Mouse (Mus musculus) embryonic facial prominence, embryonic 12.5 days (tissue): Measurements from ENCODE around the gene Crnkl1. TPM values are rescaled to one million over a fixed set of nuclear protein-coding genes. Genes with fewer than 3 reads are reported as not detected.
"Not testable (repeated sequence)": the region's sequence is repeated elsewhere in the genome, so short reads cannot be mapped to it uniquely, and the experiment has no call there.

Experiments used
- ATAC-seq: fragments of 200-750 bp; cut with Nextera tagmentation; 2 replicates; pipeline ENCODE4 v1.8.0; 2017; ENCODE audit not compliant: insufficient number of reproducible peaks, insufficient read depth, low FRiP score, low TSS enrichment
- H3K27ac ChIP-seq: fragments of 300-500 bp; sonication (generic); 2 replicates; pipeline ENCODE4 v1.5.1; 2016; ENCODE audit warnings: mild to moderate bottlenecking
- H3K27me3 ChIP-seq: fragments of 300-500 bp; sonication (generic); 2 replicates; pipeline ENCODE4 v1.6.1; 2016; ENCODE audit warnings: mild to moderate bottlenecking, moderate library complexity
- H3K36me3 ChIP-seq: fragments of 300-500 bp; sonication (generic); 2 replicates; pipeline ENCODE4 v1.6.1; 2016; ENCODE audit warnings: mild to moderate bottlenecking
- H3K4me1 ChIP-seq: fragments of 300-500 bp; sonication (generic); 2 replicates; pipeline ENCODE4 v1.6.1; 2016
- H3K4me2 ChIP-seq: fragments of 300-500 bp; sonication (generic); replicated peaks from 2 replicates; pipeline ENCODE4 v1.6.1; 2016; ENCODE audit warnings: mild to moderate bottlenecking, moderate library complexity
- H3K4me3 ChIP-seq: fragments of 300-500 bp; sonication (generic); 2 replicates; pipeline ENCODE4 v1.5.1; 2016; ENCODE audit warnings: mild to moderate bottlenecking
- H3K9ac ChIP-seq: fragments of 300-500 bp; sonication (generic); 2 replicates; pipeline ENCODE4 v1.6.1; 2016; ENCODE audit warnings: mild to moderate bottlenecking, moderate library complexity
- H3K9me3 ChIP-seq: fragments of 300-500 bp; sonication (generic); 2 replicates; pipeline ENCODE4 v1.6.1; 2016; ENCODE audit warnings: mild to moderate bottlenecking, moderate library complexity
- WGBS: fragments of 180-500 bp; shearing (Covaris S2); methylation state at CpG from one replicate; pipeline ENCODE4 v1.1.7; 2016; 5-methylcytosine and 5-hydroxymethylcytosine counted together
- polyA plus RNA-seq: library from polyadenylated mRNA; unstranded; fragments of >200 nt; fragmentation: Nextera tagmentation; extraction: Ambion mirVana; gene quantifications from 2 replicates; pipeline ENCODE4 v1.2.1, GENCODE M21; 2016

Gene Crnkl1
- polyA plus RNA-seq, 1 experiment from 2014 or later = 35.4 TPM

GRCm38 (mm10) chr2:145905156-145905555, 29.7 kb downstream of the Crnkl1 start:
- Histone ChIP-seq H3K9ac (no peak overlapping the region), H3K4me1 (peaks cover 13% of the 10 kb centered on the region), H3K9me3 (no peaks in the 10 kb centered on the region), H3K4me3 (no peak overlapping the region), H3K27ac (no peak overlapping the region), H3K36me3 (peaks cover 8% of the 10 kb centered on the region; the same call in 1 of the 2 replicates), H3K27me3 (no peaks in the 10 kb centered on the region), H3K4me2 (no peak overlapping the region)
- no peak for ATAC-seq
- 88% methylated on average over 6 of the region's 6 CpGs for WGBS

- Histone ChIP-seq H3K4me2 (peak overlapping the region; percentile 63), H3K9me3 (no peaks in the 10 kb centered on the region), H3K36me3 (peaks cover 5% of the 10 kb centered on the region; the same call in 1 of the 2 replicates), H3K4me1 (peaks cover 13% of the 10 kb centered on the region), H3K27me3 (no peaks in the 10 kb centered on the region), H3K27ac (no peak overlapping the region), H3K9ac (peak overlapping the region; percentile 98), H3K4me3 (peak overlapping the region; percentile 98)
- no peak for ATAC-seq
- WGBS = 30% methylated on average over 12 of the region's 12 CpGs
These were observed 30.7 kb downstream of the Crnkl1 start for GRCm38 (mm10) chr2:145903983-145904616.

DNA sequence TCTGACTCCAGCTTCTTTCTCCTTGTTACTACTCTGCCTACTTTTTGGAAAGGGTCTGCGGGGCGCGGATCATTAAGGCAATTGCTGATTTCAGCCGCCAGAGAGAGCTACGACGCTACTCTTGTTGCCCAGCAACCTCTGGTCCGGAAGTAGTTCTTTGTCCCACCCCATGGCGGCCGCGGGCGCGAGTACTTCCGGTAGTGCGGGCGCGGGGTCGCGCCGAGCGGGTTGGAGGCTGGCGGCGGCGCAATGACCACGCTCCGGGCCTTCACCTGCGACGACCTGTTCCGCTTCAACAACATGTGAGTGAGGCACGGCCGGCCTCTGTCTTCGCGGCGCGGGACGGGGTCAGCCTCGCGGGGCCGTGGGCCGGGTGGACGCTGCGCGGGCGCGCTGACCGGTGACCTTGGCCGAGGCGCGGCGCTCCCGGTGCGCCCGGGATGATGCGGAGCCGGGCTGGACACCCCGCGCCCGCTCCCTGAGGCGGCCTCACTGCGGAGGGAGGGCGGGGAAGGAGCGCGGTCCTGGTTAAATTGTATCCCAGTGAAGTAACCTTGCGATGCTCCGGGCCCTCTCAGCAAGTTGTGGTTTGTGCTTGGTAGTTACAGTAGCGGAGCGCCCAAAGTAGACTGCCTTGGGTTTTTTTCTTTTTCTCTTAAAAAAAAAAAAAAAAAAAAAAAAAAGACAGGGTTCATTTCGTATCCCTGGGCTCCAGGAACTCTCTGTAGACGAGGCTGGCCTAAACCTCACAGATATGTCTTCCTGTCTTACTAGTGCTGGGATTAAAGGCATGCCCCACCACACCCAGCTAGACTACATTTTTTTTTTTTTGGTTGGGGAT, 31.5 kb downstream of the Crnkl1 start:
- no peaks in the 10 kb centered on the region for H3K27me3 ChIP-seq
- peak overlapping the region; percentile 98 for H3K4me3 ChIP-seq
- peak overlapping the region; percentile 63 for H3K4me2 ChIP-seq
- H3K27ac ChIP-seq = peak overlapping the region; percentile 88
- H3K9me3 ChIP-seq = no peaks in the 10 kb centered on the region
- under 1% methylated on average over 68 of the region's 68 CpGs for WGBS
- H3K4me1 ChIP-seq = peaks cover 13% of the 10 kb centered on the region
- H3K36me3 ChIP-seq = no peaks in the 10 kb centered on the region
- ATAC-seq = peak; percentile 91
- peak overlapping the region; percentile 98 for H3K9ac ChIP-seq

- Histone ChIP-seq H3K9ac (no peak within 1 kb of the TSS; the same call in 1 of the 2 replicates), H3K4me3 (peak within 1 kb of the TSS; percentile 98), H3K27ac (no peak within 1 kb of the TSS), H3K36me3 (no peaks in the 10 kb centered on the region), H3K4me1 (peaks cover 13% of the 10 kb centered on the region), H3K27me3 (no peaks in the 10 kb centered on the region), H3K4me2 (peak within 1 kb of the TSS; percentile 63), H3K9me3 (no peaks in the 10 kb centered on the region)
- no peak for ATAC-seq
- 87% methylated on average over 6 of the region's 6 CpGs for WGBS
These were observed 33.0 kb downstream of the Crnkl1 start, which contains the start of gene Naa20 for GRCm38 (mm10) chr2:145901861-145902260. Gene Naa20 (plus strand): TSS chr2:145902099.

GRCm38 (mm10) chr2:145900318-145900717, 34.5 kb downstream of the Crnkl1 start:
- not testable (repeated sequence) for ATAC-seq, H3K27me3 ChIP-seq, H3K4me3 ChIP-seq, H3K4me2 ChIP-seq, H3K36me3 ChIP-seq, H3K27ac ChIP-seq, H3K9ac ChIP-seq, H3K9me3 ChIP-seq
- peaks cover 13% of the 10 kb centered on the region for H3K4me1 ChIP-seq
- 70% methylated on average over 7 of the region's 8 CpGs for WGBS

GRCm38 (mm10) chr2:145898106-145898505, 36.7 kb downstream of the Crnkl1 start:
- H3K9me3 ChIP-seq = no peaks in the 10 kb centered on the region

DNA sequence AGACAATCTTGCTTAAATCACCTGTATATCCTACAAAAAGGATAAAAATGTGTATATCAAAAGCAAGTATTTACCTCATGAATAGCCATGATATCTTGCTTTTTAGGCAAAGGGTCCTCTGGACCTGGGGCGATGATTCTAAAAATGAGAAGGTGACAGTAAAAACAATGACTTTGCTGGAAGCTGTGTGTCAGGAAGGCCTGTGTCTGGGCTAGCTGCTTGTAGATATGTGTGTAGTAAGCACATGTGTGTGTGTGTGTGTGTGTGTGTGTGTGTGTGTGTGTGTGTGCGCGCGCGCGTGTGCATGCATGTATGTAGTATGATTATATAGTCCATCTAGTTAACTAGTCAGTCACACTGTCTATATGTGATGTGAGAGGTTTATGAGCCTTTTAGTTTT, 41.1 kb downstream of the Crnkl1 start:
- 97% methylated on average over 6 of the region's 6 CpGs for WGBS
- H3K4me1 ChIP-seq = peaks cover 9% of the 10 kb centered on the region; the same call in 1 of the 2 replicates
- no peak overlapping the region for H3K4me2 ChIP-seq
- H3K9me3 ChIP-seq = no peaks in the 10 kb centered on the region
- no peaks in the 10 kb centered on the region for H3K36me3 ChIP-seq
- no peak overlapping the region for H3K9ac ChIP-seq
- H3K27me3 ChIP-seq = no peaks in the 10 kb centered on the region
- no peak overlapping the region for H3K4me3 ChIP-seq
- no peak overlapping the region for H3K27ac ChIP-seq
- no peak for ATAC-seq

More at GRCm38 (mm10) chr2:145898106-145898505, 36.7 kb downstream of the Crnkl1 start:
- Histone ChIP-seq H3K36me3 (no peaks in the 10 kb centered on the region), H3K4me2 (no peak overlapping the region), H3K4me1 (no peaks in the 10 kb centered on the region), H3K9ac (no peak overlapping the region), H3K4me3 (no peak overlapping the region), H3K27me3 (no peaks in the 10 kb centered on the region), H3K27ac (no peak overlapping the region)
- 85% methylated on average over 9 of the region's 9 CpGs for WGBS
- no peak for ATAC-seq

- Histone ChIP-seq H3K9me3 (no peaks in the 10 kb centered on the region), H3K9ac (no peak overlapping the region), H3K4me2 (no peak overlapping the region), H3K27ac (no peak overlapping the region), H3K36me3 (peaks cover 5% of the 10 kb centered on the region; the same call in 1 of the 2 replicates), H3K4me1 (peaks cover 28% of the 10 kb centered on the region), H3K27me3 (no peaks in the 10 kb centered on the region), H3K4me3 (no peak overlapping the region)
- WGBS = 84% methylated on average over 2 of the region's 2 CpGs
- ATAC-seq = no peak
These were observed 44.2 kb downstream of the Crnkl1 start for GRCm38 (mm10) chr2:145890571-145890970.

DNA sequence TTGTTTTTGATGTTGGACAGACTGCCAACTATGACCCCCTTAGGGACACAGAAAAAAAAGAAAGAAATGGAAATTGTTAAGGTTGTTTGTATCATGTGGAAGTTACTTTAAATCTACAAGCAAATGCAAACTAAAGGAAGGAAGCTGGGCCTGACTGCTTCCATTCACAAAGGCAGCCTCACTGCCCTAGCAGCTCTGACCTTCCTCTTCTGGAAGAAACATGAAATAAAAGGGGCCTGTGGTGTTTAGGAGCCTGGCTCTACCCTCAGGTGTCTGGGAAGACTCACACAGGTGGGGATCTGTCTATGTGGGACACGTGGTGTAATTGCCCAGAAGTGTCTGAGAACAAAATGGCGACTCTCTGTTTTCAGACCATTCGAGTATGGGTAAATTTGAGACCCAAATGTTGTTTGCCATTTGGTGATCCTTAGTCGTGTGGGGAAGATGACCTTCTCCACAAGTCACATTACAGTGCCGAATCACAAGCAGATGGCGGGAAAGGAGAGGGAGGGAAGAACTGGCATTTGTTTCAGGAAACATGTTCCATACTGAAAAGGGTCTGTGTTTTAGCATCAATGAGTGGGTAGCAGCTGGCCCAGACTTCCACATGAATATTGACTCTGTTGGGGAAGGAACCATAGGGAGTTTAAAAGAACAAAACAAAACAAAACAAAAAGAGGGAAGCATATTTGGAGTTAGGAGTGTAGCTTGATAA, 45.9 kb downstream of the Crnkl1 start:
- Histone ChIP-seq H3K4me3 (no peak overlapping the region), H3K27me3 (no peaks in the 10 kb centered on the region), H3K9me3 (no peaks in the 10 kb centered on the region), H3K4me1 (peaks cover 45% of the 10 kb centered on the region), H3K4me2 (no peak overlapping the region), H3K36me3 (peaks cover 9% of the 10 kb centered on the region; the same call in 1 of the 2 replicates), H3K9ac (no peak overlapping the region), H3K27ac (peak overlapping the region; percentile 91)
- 33% methylated on average over 6 of the region's 6 CpGs for WGBS
- no peak; the same call in 1 of the 2 replicates for ATAC-seq

DNA sequence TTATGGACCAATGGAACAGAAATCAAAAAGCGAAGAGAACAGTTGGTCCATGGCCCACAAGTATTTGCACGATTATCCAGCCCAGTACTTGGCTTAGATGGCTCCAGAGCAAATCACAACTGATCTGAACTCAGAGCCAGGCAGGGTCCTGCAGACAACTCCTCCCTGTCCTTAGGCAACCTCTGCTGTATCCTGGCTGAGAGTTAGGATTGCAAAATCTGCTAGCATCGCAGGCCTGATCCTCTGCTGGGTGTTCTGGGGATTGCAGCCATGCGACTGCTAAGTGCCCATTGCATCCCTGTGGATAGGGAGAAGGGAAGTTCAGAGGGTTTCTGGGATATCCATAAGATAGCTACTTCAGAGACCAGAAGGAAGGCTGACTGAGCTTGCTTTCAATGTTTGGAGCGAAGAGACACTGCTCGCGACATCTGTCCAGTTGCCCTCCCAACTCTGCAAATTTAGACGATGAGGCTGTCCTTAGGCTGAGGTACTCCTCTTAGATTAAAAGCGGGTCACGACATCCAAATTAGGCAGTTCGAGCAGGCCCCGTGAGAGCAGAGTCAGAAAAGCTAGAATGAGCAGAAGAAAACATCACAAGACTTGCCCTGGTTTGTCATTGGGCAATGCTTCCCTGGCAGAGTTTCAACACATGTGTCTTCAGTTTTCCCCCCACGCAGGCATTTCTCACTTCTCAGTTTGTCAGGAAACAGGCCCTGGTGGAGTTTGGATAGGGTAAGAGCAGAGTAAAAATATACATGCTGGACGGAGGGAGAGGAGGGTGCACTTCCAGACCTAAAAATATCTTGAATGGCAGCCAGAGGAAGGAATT, 46.7 kb downstream of the Crnkl1 start:
- Histone ChIP-seq H3K36me3 (peaks cover 12% of the 10 kb centered on the region), H3K4me1 (peaks cover 52% of the 10 kb centered on the region), H3K4me3 (no peak overlapping the region), H3K27me3 (no peaks in the 10 kb centered on the region), H3K9ac (no peak overlapping the region), H3K27ac (peak overlapping the region; percentile 91), H3K9me3 (no peaks in the 10 kb centered on the region), H3K4me2 (no peak overlapping the region)
- peak; percentile 74; the same call in 1 of the 2 replicates for ATAC-seq
- 43% methylated on average over 14 of the region's 14 CpGs for WGBS
